Mouse (Mus musculus) neural tube, embryonic 14.5 days (tissue): ENCODE measurements around the gene Stk10. TPM values are rescaled to one million over a fixed set of nuclear protein-coding genes. Genes with fewer than 3 reads are reported as not detected.

Experiments used
- ATAC-seq: fragments of 200-750 bp; cut with Nextera tagmentation; 2 replicates; pipeline ENCODE4 v1.8.0; 2017; ENCODE audit warnings: low read depth, mild to moderate bottlenecking, moderate TSS enrichment, moderate library complexity
- H3K27ac ChIP-seq: fragments of 300-500 bp; sonication (generic); 2 replicates; pipeline ENCODE4 v1.5.1; 2014; ENCODE audit warnings: low read depth, mild to moderate bottlenecking, control low read depth, low read length, moderate library complexity, mixed read lengths
- H3K27me3 ChIP-seq: fragments of 300-500 bp; sonication (generic); 2 replicates; pipeline ENCODE4 v1.6.1; 2014; ENCODE audit warnings: low read length; ENCODE audit not compliant: control insufficient read depth, insufficient read depth
- H3K36me3 ChIP-seq: fragments of 300-500 bp; sonication (generic); 2 replicates; pipeline ENCODE4 v1.6.1; 2014; ENCODE audit warnings: low read length, mixed read lengths; ENCODE audit not compliant: control insufficient read depth, insufficient read depth
- H3K4me1 ChIP-seq: fragments of 300-500 bp; sonication (generic); 2 replicates; pipeline ENCODE4 v1.6.1; 2014; ENCODE audit warnings: low read length; ENCODE audit not compliant: control insufficient read depth, insufficient read depth
- H3K4me2 ChIP-seq: fragments of 300-500 bp; sonication (generic); 2 replicates; pipeline ENCODE4 v1.6.1; 2014; ENCODE audit warnings: mild to moderate bottlenecking, low read depth, low read length, control low read depth
- H3K4me3 ChIP-seq: fragments of 300-500 bp; sonication (generic); 2 replicates; pipeline ENCODE4 v1.5.1; 2014; ENCODE audit warnings: low read depth, low read length, control low read depth, mixed read lengths
- H3K9ac ChIP-seq: fragments of 300-500 bp; sonication (generic); replicated peaks from 2 replicates; pipeline ENCODE4 v1.6.1; 2014; ENCODE audit warnings: low read depth, mild to moderate bottlenecking, control low read depth, low read length, mixed read lengths
- H3K9me3 ChIP-seq: fragments of 300-500 bp; sonication (generic); 2 replicates; pipeline ENCODE4 v1.6.1; 2016; ENCODE audit warnings: low read length; ENCODE audit not compliant: control insufficient read depth
- whole genome bisulfite sequencing: fragments of 180-500 bp; shearing (Covaris S2); extraction: QIAGEN DNeasy Blood & Tissue Kit; methylation state at CpG from one replicate; pipeline ENCODE4 v1.1.7; 2014; 5-methylcytosine and 5-hydroxymethylcytosine counted together
- polyA plus RNA-seq: library from polyadenylated mRNA; unstranded; fragments of >200 nt; fragmentation: Nextera tagmentation; extraction: Ambion mirVana; gene quantifications from 2 replicates; pipeline ENCODE4 v1.2.1, GENCODE M21; 2014

Stk10 gene
- polyA plus RNA-seq, 1 experiment from 2014 or later = 2.0 TPM

DNA sequence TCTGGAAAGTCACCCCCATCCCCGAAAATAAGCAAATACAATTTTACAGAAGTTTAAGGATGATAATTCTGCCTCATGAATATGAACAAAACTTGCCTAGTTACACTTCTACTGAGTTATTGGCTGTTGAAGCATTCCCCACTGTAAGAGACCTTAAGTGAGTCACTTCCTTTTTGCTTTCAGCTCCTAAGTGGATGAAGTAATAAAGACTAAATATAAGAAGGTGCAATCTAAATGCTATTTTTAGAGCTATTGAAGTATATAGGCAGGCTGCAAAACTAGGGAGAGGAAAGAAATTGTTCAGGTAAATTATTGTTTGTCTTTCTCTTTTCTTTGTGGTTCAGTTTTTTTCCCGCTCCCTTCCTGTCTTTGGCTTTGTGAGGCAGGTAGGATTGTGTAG lies 114.2 kb downstream of the Stk10 start:
- H3K4me1 ChIP-seq = peaks cover 8% of the 10 kb centered on the region; the same call in 1 of the 2 replicates
- H3K4me3 ChIP-seq = no peak overlapping the region
- H3K27me3 ChIP-seq = no peaks in the 10 kb centered on the region
- no peaks in the 10 kb centered on the region for H3K9me3 ChIP-seq
- no peaks in the 10 kb centered on the region for H3K36me3 ChIP-seq
- H3K27ac ChIP-seq = no peak overlapping the region
- no peak for ATAC-seq
- WGBS = 95% methylated on average over 2 of the region's 2 CpGs
- H3K4me2 ChIP-seq = no peak overlapping the region
- H3K9ac ChIP-seq = no peak overlapping the region

GRCm38 (mm10) chr11:32650236-32650749 lies 117.2 kb downstream of the Stk10 start:
- Histone ChIP-seq H3K27ac (no peak overlapping the region), H3K4me3 (no peak overlapping the region), H3K9me3 (no peaks in the 10 kb centered on the region), H3K4me1 (no peaks in the 10 kb centered on the region; the same call in 1 of the 2 replicates), H3K27me3 (no peaks in the 10 kb centered on the region), H3K9ac (no peak overlapping the region), H3K36me3 (no peaks in the 10 kb centered on the region), H3K4me2 (no peak overlapping the region)
- no peak for ATAC-seq

DNA sequence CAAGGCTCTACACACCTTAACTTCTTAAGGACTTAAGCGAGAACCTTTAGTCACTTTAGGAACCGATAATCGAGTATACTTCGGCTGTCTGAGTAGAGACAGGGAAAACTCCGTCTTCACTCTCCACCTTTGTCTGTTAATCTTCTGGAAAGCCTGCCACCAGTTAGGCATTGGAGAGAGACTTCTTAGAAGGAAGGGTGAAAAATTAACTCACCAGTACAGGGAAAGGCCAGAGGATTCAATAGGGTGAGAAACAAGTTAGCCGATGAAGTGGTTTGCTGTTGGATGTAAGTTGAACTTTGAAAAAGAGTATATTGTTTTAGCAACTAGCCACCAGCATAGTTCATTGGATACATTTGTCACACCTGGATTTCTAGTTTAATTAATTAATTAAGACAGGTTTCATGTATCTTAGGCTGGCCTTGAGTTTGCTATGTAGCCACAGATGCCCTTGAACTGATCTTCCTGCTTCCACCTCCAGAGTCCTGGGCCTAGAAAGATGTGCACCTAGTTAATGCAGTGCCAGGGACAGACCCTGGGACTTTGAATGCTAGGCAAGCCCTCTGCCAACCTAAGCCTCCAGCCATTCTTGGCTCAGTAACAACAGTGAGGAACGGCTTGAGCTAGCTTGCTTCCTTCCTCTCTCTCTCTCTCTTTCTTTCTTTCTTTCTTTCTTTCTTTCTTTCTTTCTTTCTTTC lies 117.9 kb downstream of the Stk10 start:
- Histone ChIP-seq H3K27me3 (no peaks in the 10 kb centered on the region), H3K4me2 (no peak overlapping the region), H3K4me3 (no peak overlapping the region), H3K9me3 (no peaks in the 10 kb centered on the region), H3K4me1 (no peaks in the 10 kb centered on the region; the same call in 1 of the 2 replicates), H3K36me3 (no peaks in the 10 kb centered on the region), H3K27ac (no peak overlapping the region), H3K9ac (no peak overlapping the region)
- WGBS = 85% methylated on average over 7 of the region's 7 CpGs
- ATAC-seq = no peak

- no peak for ATAC-seq
- 97% methylated on average over 1 of the region's 1 CpGs for WGBS
Measured at GRCm38 (mm10) chr11:32651723-32652122, 118.6 kb downstream of the Stk10 start.

GRCm38 (mm10) chr11:32662082-32662656 lies 129.1 kb downstream of the Stk10 start:
- no peak overlapping the region for H3K27ac ChIP-seq
- 86% methylated on average over 1 of the region's 1 CpGs for WGBS
- H3K4me2 ChIP-seq = no peak overlapping the region
- no peak for ATAC-seq
- H3K9ac ChIP-seq = no peak overlapping the region
- H3K36me3 ChIP-seq = no peaks in the 10 kb centered on the region
- H3K4me3 ChIP-seq = no peak overlapping the region
- no peaks in the 10 kb centered on the region for H3K27me3 ChIP-seq
- H3K4me1 ChIP-seq = peaks cover 2% of the 10 kb centered on the region; the same call in 1 of the 2 replicates
- no peaks in the 10 kb centered on the region for H3K9me3 ChIP-seq

More at GRCm38 (mm10) chr11:32651723-32652122, 118.6 kb downstream of the Stk10 start:
- Histone ChIP-seq H3K27ac (no peak overlapping the region), H3K4me2 (no peak overlapping the region), H3K9ac (no peak overlapping the region), H3K9me3 (no peaks in the 10 kb centered on the region), H3K4me1 (no peaks in the 10 kb centered on the region; the same call in 1 of the 2 replicates), H3K27me3 (no peaks in the 10 kb centered on the region), H3K4me3 (no peak overlapping the region), H3K36me3 (no peaks in the 10 kb centered on the region)

DNA sequence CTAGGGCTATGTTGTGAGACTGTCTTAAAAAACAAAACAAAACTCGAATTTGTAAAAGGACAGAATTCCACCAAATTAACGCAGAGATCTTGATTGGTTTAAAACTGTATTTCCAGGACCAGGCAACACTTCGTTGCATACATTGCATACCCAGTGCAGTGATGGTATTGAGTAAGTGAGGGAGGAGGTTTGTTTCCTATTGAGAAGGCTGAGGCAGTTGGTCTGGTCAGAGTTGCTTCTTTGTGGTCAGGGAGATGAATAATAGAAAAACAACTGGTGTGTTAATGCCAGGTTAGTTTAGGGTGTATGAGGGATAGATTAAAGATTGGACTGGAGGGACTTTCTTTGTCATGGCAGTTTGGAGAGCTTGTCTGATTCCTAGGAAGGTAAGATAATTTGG lies 132.5 kb downstream of the Stk10 start:
- Histone ChIP-seq H3K36me3 (no peaks in the 10 kb centered on the region), H3K27me3 (no peaks in the 10 kb centered on the region), H3K9ac (no peak overlapping the region), H3K27ac (no peak overlapping the region), H3K4me2 (no peak overlapping the region), H3K9me3 (no peaks in the 10 kb centered on the region), H3K4me1 (peaks cover 2% of the 10 kb centered on the region; the same call in 1 of the 2 replicates), H3K4me3 (no peak overlapping the region)
- no peak for ATAC-seq
- 96% methylated on average over 3 of the region's 3 CpGs for WGBS

DNA sequence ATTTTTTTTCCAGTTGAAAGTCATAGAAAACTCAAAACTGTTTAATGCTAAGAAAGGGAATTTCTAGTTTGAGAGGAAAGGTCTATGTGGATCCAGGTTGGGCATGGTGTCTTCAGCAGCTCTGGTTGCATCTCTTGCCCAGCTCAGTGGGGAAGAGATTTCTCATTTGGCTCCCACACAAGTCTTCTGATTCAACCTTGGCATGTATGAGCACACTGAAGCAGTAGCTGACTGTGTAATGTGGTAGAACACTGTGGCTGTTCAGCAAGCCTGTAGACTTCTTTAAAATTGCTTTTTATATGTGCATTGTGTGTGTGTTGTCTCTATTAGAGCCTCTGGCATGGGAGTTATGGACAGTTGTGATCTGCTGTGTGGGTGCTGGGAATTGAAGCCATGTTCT lies 133.9 kb downstream of the Stk10 start:
- no peak overlapping the region for H3K9ac ChIP-seq
- H3K4me1 ChIP-seq = peaks cover 2% of the 10 kb centered on the region; the same call in 1 of the 2 replicates
- H3K4me3 ChIP-seq = no peak overlapping the region
- no peak for ATAC-seq
- no peaks in the 10 kb centered on the region for H3K36me3 ChIP-seq
- no peak overlapping the region for H3K27ac ChIP-seq
- H3K9me3 ChIP-seq = no peaks in the 10 kb centered on the region
- no peak overlapping the region for H3K4me2 ChIP-seq
- no peaks in the 10 kb centered on the region for H3K27me3 ChIP-seq

GRCm38 (mm10) chr11:32671480-32671879 lies 138.4 kb downstream of the Stk10 start:
- H3K9me3 ChIP-seq = no peaks in the 10 kb centered on the region
- H3K27ac ChIP-seq = no peak overlapping the region
- H3K9ac ChIP-seq = no peak overlapping the region
- no peak overlapping the region for H3K4me2 ChIP-seq
- WGBS = 94% methylated on average over 4 of the region's 4 CpGs
- H3K4me1 ChIP-seq = no peaks in the 10 kb centered on the region
- no peak overlapping the region for H3K4me3 ChIP-seq
- H3K36me3 ChIP-seq = no peaks in the 10 kb centered on the region
- ATAC-seq = no peak
- no peaks in the 10 kb centered on the region for H3K27me3 ChIP-seq
